Mouse (Mus musculus) frontal cortex, postnatal 10 days (tissue): ENCODE data around the gene Slc43a2.
"Not testable (repeated sequence)": the region's sequence is repeated elsewhere in the genome, so short reads cannot be mapped to it uniquely, and the experiment has no call there.

Source experiments
- DNase-seq, 2 experiments: peaks; one replicate each; pipeline ENCODE4 v3.0.0; 2022; ENCODE audit warnings: low spot score in 2 of 2, mixed read lengths in 1 of 2

The Slc43a2 gene

GRCm38 (mm10) chr11:75550200-75550946, 18.9 kb downstream of the Slc43a2 start:
- no peak for DNase-seq

- DNase-seq = no peak
Observed at GRCm38 (mm10) chr11:75551321-75551720, 19.8 kb downstream of the Slc43a2 start.

- DNase-seq = no peak
Observed at GRCm38 (mm10) chr11:75551961-75552441, 20.5 kb downstream of the Slc43a2 start.

- DNase-seq = no peak
Observed at GRCm38 (mm10) chr11:75552906-75553482, 21.5 kb downstream of the Slc43a2 start.

- DNase-seq = not testable (repeated sequence)
Observed at GRCm38 (mm10) chr11:75556006-75556405, 24.5 kb downstream of the Slc43a2 start.

GRCm38 (mm10) chr11:75557142-75557541, 25.6 kb downstream of the Slc43a2 start:
- no peak for DNase-seq

- DNase-seq = no peak
Observed at GRCm38 (mm10) chr11:75558101-75558500, 26.6 kb downstream of the Slc43a2 start.

- DNase-seq = no peak
Observed at GRCm38 (mm10) chr11:75559870-75560504, 28.5 kb downstream of the Slc43a2 start.

GRCm38 (mm10) chr11:75560530-75561409, 29.3 kb downstream of the Slc43a2 start:
- DNase-seq = no peak

GRCm38 (mm10) chr11:75561410-75561791, 29.9 kb downstream of the Slc43a2 start:
- DNase-seq = no peak

- no peak for DNase-seq
Observed at GRCm38 (mm10) chr11:75562840-75563239, 31.3 kb downstream of the Slc43a2 start.

- DNase-seq = no peak
Observed at GRCm38 (mm10) chr11:75563851-75564548, 32.5 kb downstream of the Slc43a2 start.

- DNase-seq = no peak
Observed at GRCm38 (mm10) chr11:75565849-75566248, 34.4 kb downstream of the Slc43a2 start.

GRCm38 (mm10) chr11:75566276-75567196, 35.0 kb downstream of the Slc43a2 start:
- DNase-seq = no peak

GRCm38 (mm10) chr11:75567346-75568114, 36.0 kb downstream of the Slc43a2 start:
- DNase-seq = no peak

GRCm38 (mm10) chr11:75568115-75568511, 36.6 kb downstream of the Slc43a2 start:
- no peak for DNase-seq

- no peak for DNase-seq
Observed at GRCm38 (mm10) chr11:75568962-75569361, 37.5 kb downstream of the Slc43a2 start.

GRCm38 (mm10) chr11:75570375-75571125, 39.1 kb downstream of the Slc43a2 start:
- no peak for DNase-seq
